Mouse (Mus musculus) liver, embryonic 18 days (tissue): ENCODE measurements around the gene Maoa. TPM values are rescaled to one million over a fixed set of nuclear protein-coding genes. Genes with fewer than 3 reads are reported as not detected.

Experiments
- polyA plus RNA-seq: library from polyadenylated mRNA; depleted of rRNA; stranded (reverse); fragments of >200 nt; gene quantifications from 2 replicates; pipeline ENCODE4 v1.2.3, GENCODE M21; 2012; rRNA removed

Maoa gene
- 3.4 and 3.6 TPM in 2 replicates for polyA plus RNA-seq

DNA sequence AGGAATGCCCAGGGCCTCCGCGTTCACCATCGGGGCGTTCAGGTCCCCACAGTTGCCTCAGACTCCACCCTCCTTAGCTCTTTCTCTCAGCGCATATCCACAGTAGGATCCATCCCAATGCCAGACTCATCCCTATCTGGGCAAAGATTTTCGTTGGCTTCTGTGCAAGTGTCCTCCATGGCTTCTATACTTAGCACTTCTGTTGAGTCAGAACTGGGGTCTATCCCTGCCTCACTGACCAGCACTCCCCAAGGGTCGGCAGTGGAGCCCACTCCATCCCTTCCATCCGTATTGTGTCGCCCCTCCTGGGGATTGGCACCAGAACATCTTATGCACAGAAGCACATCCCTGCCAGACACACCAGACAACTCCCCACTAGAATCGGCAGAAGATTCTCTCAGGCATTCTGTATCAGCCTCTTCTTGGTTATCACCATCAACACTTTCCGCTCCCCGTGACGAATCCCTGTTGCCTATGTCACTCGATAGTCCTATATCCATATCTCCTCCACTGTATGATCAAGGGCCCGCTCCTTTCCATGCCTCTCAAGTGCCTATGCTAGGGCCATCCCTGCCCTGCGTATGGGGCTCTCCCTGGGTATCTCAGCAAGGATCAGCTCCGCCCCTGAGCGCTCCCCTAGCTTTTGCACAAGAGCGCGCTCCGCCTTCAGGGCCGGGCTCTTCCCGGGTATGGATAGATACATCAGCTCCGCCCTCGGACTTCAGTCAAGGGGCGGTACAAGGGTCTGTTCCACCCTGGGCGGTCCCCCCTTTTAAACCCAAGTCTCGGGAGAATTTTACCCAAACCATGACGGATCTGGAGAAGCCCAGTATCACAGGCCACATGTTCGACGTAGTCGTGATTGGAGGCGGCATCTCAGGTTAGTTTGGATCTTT lies at the start of gene Maoa:
Gene Maoa, plus strand, starts transcription at position 665 of the 896 bp plus-strand sequence.

Other genes starting within 250 kb of the Maoa start
- gene Cypt1, start 96.8 kb upstream of the Maoa start, polyA plus RNA-seq, result not detected in 2 replicates
- 44.4 and 55.0 TPM in 2 replicates for gene Maob, start 197.7 kb downstream of the Maoa start, polyA plus RNA-seq